24 mouse cellular contexts compared by ENCODE assay signal in genomic region chr7:139918262-139918661, GRCm38 (mm10). TPM values are rescaled to one million over a fixed set of nuclear protein-coding genes. Genes with fewer than 3 reads are reported as not detected.
"Had no signal": no experiment of that assay in that cellular context is flagged by ENCODE, and none has a peak within 500 bp of the region (broad histone marks: within the 10 kb centered on the region; RNA-seq: fewer than 3 reads in every experiment).

No protein-coding gene starts in this region.

- DNase-seq: gastrocnemius, postnatal 14 days; gastrocnemius, postnatal 36 days; heart, adult 11 months; heart, adult 2 months; heart, postnatal 14 days; heart, postnatal 36 days; kidney, adult 11 months; kidney, adult 2 months; kidney, adult 9 months; kidney, postnatal 14 days; kidney, postnatal 36 days; left cerebral cortex, postnatal 4 days had no signal

RNA-seq across cellular contexts. Expression of gene Kndc1, which starts 23.8 kb away (rescaled TPM):
- total RNA-seq: gastrocnemius, adult 18-20 months; gastrocnemius, postnatal 36 days; heart, adult 2 months; heart, postnatal 36 days; hematopoietic stem cell, adult 5-6 weeks had no signal

RNA-seq across cellular contexts. Expression of gene Utf1, which starts 25.3 kb away (rescaled TPM):
- total RNA-seq: gastrocnemius, adult 18-20 months; gastrocnemius, adult 8-10 months; gastrocnemius, postnatal 14 days; gastrocnemius, postnatal 36 days; heart, adult 2 months; heart, postnatal 14 days; heart, postnatal 36 days; hematopoietic stem cell, adult 5-6 weeks; hindbrain, postnatal 0 days; layer of hippocampus, adult 18-20 months; layer of hippocampus, adult 8-10 months; layer of hippocampus, postnatal 25 days; left cerebral cortex, adult 18-20 months; left cerebral cortex, adult 8-10 months; left cerebral cortex, postnatal 10 days; left cerebral cortex, postnatal 25 days; left cerebral cortex, postnatal 4 days; liver, adult 2 months had no signal
